ENCODE assay signal across 14 mouse cellular contexts in the genomic region with DNA sequence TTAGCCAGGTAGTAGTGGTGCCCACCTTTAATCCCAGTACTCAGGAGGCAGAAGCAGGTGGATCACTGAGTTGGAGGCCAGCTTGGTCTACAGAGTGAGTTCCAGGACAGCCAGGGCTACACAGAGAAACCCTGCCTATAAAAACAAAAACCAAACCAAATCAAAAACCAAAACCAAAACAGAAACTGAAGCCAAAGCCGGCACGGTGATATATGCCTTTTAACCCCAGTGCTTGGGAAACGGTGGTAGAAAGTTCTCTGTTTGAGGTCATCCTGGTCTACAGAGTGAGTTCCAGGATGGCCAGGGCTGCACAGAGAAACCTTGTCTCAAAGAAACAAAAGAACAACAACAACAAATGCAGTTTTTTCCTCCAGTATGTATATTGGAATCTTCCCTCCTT.
"Had no signal": no experiment of that assay in that cellular context is flagged by ENCODE, and none has a peak within 500 bp of the region (broad histone marks: within the 10 kb centered on the region; RNA-seq: fewer than 3 reads in every experiment).

No protein-coding gene starts in this region.

- H3K27me3 ChIP-seq: kidney, embryonic 15.5 days; limb, embryonic 15.5 days; liver, embryonic 13.5 days; midbrain, embryonic 15.5 days; neural tube, embryonic 13.5 days had no signal

- H3K9me3 ChIP-seq: kidney, embryonic 15.5 days; limb, embryonic 15.5 days; liver, embryonic 13.5 days; midbrain, embryonic 10.5 days; midbrain, embryonic 15.5 days; neural tube, embryonic 13.5 days had no signal

- ATAC-seq: midbrain, embryonic 15.5 days had no signal

- H3K36me3 ChIP-seq: kidney, embryonic 15.5 days; limb, embryonic 15.5 days; liver, embryonic 13.5 days; midbrain, embryonic 10.5 days; midbrain, embryonic 15.5 days; neural tube, embryonic 13.5 days had no signal

- H3K27ac ChIP-seq: kidney, embryonic 15.5 days; limb, embryonic 15.5 days; liver, embryonic 13.5 days; midbrain, embryonic 10.5 days; midbrain, embryonic 15.5 days; neural tube, embryonic 13.5 days had no signal

- DNase-seq: kidney, adult 18-20 months; kidney, postnatal 25 days; layer of hippocampus, adult 9-11 months; layer of hippocampus, postnatal 36 days; liver, embryonic 13.5 days; lung, adult 18-20 months; retina, postnatal 1 day; thymus, adult 18-20 months; thymus, postnatal 14 days had no signal

- H3K4me3 ChIP-seq: kidney, embryonic 15.5 days; limb, embryonic 15.5 days; liver, embryonic 13.5 days; midbrain, embryonic 10.5 days; midbrain, embryonic 15.5 days; neural tube, embryonic 13.5 days had no signal

- H3K4me1 ChIP-seq: kidney, embryonic 15.5 days; limb, embryonic 15.5 days; liver, embryonic 13.5 days; midbrain, embryonic 15.5 days; neural tube, embryonic 13.5 days had no signal

- H3K4me2 ChIP-seq: kidney, embryonic 15.5 days; limb, embryonic 15.5 days; liver, embryonic 13.5 days; midbrain, embryonic 15.5 days; neural tube, embryonic 13.5 days had no signal

- H3K9ac ChIP-seq: kidney, embryonic 15.5 days; limb, embryonic 15.5 days; liver, embryonic 13.5 days; midbrain, embryonic 15.5 days; neural tube, embryonic 13.5 days had no signal
